Mouse (Mus musculus) gonadal fat pad, adult 2 months (tissue): ENCODE results near the gene Smim24. TPM values are rescaled to one million over a fixed set of nuclear protein-coding genes. Genes with fewer than 3 reads are reported as not detected.

ENCODE experiments used
- DNase-seq: peaks from one replicate; pipeline ENCODE4 v3.0.0-alpha.2; 2012; ENCODE audit warnings: low read depth
- polyA plus RNA-seq: library from polyadenylated mRNA; depleted of rRNA; stranded (reverse); fragments of >200 nt; gene quantifications from 2 replicates; pipeline ENCODE4 v1.2.3, GENCODE M21; 2012

Gene Smim24
- polyA plus RNA-seq, 1 experiment, result 28.6 TPM

- DNase-seq, result no peak
These were observed 27.0 kb upstream of the Smim24 start, which contains the start of gene 4930404N11Rik for GRCm38 (mm10) chr10:81365672-81366476. 4930404N11Rik (minus strand) TSS chr10:81365816.

DNA sequence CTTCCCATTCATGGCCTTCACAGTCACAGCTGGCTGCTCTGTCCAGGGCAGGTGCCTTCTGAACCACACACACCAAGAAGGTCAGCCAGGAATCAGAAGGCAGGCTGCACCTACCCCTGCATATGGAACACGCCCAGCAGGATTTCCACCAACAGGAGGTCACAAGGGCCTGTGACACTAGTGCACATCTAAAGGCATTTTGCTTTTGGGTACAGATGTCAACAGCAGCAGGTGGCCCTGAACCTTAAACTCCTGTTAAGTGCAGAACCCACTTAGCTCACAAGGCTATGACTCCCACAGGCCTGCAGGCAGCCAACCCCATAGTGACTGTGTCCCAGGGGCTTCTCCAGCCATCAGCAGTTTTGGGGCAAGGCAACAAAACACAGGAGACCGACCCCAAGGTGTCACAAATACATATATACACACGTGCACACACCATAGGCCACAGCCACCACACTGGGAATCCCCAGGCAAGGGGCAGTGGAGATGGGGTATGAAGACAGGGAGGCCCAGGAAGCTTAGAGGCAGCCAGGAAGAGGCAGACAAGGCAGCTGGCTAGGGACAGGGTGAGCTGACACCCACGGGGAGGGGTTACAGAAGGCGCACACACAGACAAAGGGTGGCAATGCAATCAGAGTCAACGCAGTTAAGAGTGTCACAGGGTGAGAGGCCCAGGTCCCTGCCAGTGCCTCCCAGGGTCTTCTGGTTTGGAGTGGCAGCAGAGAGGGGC is 26.2 kb upstream of the Smim24 start:
- no peak for DNase-seq

- no peak for DNase-seq
These were observed 25.7 kb upstream of the Smim24 start for GRCm38 (mm10) chr10:81367207-81367495.

- no peak for DNase-seq
These were observed 17.5 kb upstream of the Smim24 start for GRCm38 (mm10) chr10:81375322-81375721.

GRCm38 (mm10) chr10:81376561-81377361 is 16.1 kb upstream of the Smim24 start:
- DNase-seq, result no peak

DNA sequence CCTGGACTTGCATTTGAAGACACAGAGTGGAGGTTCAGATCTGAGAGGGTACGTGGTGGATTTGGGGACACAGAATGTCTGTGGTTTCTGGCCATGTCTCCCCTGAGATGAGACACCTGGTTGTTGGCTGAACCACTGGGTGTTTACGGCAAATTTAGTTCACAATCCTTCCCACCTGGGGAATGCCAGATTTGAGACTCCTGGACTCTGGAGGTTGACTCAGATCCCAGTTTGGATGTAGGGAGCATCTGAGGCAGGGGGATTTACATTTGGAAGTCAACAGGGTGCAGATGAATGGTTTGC is 15.5 kb upstream of the Smim24 start:
- no peak for DNase-seq

GRCm38 (mm10) chr10:81377793-81378552 is 14.9 kb upstream of the Smim24 start, which contains the start of gene Fzr1:
Fzr1 (minus strand) TSS chr10:81378516.
- no peak for DNase-seq

DNA sequence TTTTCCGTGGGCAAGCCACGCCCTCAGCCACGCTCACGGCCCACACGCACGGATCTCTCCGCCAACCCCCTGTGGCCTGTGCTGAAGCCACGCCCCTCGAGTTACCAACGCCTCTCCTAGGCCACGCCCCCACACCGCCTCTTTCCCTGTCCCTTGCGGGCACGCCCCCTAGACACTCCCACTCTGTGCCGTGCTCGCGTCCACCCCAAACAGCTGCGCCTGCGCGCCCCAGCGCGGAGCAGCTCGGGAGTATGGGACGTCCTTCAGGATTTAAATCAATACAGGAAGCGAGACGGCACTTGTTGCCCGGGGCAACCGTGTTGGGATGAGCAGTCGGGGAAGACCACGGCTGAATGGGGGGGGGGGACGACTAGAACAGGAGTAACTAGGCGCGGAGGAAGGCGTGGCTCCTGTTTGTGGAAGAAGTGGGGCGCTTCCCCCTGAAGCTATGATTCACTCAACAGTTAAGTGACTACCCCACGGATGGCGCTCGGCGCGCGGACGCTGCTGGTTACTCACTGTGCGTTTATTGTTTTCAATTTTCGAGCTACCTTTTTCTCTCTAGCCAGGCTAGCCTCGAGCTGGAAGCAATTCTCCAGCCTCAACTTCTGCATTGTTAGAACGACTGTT is 14.2 kb upstream of the Smim24 start:
- peak; percentile 91 for DNase-seq

DNA sequence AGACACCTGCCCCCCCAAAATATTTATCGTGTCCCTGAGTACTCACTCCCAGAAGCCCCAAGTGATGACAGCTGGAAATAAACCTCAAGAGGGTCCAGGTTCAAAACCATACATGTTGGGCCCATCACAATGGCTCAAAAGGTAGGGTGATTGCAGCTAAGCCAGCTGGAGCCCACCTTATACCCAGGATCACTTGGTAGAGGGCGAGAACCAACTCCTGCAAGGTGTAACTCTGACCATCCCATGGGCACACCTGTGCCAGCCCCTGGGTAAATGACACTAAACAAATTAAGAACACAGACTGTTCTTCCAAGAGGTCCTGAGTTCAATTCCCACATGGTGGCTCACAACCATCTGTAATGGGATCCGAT is 13.7 kb upstream of the Smim24 start:
- DNase-seq, result no peak

DNA sequence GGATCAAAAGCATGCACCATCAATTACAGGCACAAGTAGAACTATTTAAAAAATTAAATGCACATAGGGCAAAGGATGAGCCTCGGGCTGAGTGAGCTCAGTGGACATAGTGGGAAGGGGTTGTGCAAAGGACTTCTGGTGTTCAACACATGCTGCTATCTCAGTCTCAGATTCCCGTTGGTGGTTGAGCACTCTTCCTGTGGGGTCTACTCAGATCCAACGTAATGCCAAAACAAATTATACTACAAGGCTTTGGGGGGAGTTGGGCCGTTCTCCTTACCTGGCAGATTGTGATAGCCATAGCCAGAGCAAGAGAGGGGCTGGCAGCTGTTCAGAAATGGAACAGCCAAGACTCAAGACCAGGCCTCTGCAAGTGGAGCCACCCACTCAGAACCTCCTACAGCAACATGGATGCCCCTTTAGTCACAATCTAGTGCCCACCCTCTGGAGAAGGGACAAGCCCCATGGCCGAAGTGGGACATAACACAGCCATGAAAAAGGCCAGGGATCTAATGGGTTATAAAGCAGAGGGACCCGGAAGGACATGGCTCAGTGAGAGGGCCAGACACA is 13.0 kb upstream of the Smim24 start:
- no peak for DNase-seq

DNA sequence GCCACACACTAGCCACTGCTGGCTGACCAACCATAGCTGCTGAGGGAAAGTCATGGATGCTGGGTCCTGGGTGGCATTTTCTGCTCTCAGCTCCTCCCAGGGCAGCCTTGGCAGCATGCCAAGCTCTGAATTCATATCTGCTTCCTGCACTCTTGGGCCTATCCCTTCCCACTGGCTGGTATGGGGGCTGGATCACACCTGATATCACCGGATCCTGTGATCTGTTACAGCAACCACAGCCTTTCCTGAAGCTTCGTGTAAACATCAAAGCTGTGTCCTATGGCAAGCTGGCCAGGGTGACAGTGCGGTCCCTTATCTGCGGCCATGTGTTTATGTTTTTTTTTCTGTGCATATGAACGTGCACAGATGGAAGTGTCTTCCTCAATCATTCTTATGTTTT is 10.8 kb upstream of the Smim24 start:
- no peak for DNase-seq

- peak; percentile 86 for DNase-seq
These were observed 8.8 kb upstream of the Smim24 start, which contains the start of the genes Dohh and Gm48551 for GRCm38 (mm10) chr10:81383802-81384604. Dohh (plus strand) TSS chr10:81384428. Gm48551 (plus strand) TSS chr10:81384466.

GRCm38 (mm10) chr10:81384605-81384982 is 8.3 kb upstream of the Smim24 start:
- DNase-seq, result no peak

DNA sequence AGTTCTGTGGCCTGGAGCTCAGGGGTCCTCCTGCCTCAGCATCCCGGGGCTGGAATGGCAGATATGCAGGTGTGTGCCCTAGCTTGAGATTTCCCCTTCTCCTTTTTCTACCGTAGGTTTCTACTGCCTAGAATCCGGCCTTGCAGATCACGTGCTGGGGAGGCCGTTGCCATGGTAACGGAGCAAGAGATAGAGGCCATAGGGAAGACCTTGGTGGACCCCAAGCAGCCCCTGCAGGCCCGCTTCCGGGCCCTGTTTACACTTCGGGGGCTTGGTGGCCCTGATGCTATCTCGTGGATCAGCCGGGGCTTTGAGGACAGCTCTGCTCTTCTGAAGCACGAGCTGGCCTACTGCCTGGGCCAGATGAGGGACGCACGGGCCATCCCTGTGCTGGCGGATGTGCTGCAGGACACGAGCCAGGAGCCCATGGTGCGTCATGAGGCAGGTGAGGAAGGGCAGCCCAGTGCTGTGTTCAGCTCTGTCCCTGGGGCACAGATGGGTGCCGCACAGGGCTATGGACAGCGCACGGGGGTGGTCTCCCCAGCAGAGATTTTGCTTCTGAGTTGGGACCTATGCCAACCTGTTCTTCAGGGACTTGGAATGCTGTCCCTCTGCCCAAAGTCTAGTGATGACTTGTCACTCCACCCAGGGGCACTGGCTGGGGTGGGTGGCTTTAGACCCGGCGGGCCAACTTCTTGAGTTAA is 7.1 kb upstream of the Smim24 start:
- no peak for DNase-seq

GRCm38 (mm10) chr10:81387716-81388115 is 5.1 kb upstream of the Smim24 start:
- DNase-seq, result no peak

DNA sequence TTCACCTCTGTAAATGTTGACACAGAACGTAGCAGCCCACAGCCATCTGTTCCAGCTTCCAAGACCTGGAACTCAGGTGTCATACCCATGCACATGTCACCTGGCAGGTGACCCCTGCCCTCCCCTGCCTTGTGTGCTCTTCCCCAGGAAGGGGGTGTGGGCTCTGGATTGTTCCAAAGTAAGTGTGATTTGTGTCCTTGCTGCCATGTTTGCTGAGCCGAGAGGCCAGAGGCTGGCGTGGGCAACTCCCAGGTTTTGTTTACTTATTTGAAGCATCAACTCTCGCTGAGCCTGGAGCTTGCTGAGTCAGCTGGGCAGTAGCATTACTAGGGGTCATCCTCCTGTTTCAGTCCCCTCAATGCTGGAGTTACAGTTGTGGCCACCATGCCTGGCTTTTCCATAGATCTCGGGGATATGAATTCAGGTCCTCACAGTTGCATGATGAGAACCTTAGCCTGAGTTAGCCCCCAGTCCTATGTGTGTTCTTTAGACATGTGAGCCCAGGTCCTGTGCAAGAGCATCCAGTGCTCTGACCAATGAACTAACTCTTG is 4.3 kb upstream of the Smim24 start, which contains the start of gene Gm48552:
TSS of gene Gm48552 (plus strand) at position 501 of the 551 bp plus-strand sequence.
- no peak for DNase-seq

DNA sequence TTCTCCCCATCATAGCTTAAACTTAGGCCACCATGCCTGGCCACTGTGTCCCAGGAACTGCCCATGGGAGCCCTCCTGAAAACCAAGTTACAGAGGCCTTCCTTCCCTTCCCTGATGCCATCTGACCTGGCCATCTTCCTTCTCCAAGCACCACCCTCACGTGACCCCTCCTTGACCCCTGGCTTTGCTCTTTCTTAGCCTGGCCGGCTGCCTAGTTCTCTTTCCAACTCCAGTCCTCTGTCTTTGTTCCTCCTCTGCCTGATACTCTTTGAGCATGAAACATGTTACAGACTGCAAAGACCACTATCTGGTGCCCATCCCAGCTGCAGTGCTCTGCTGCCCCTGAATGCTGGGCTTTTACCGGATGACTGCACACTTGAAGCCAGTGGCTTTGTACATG is 3.5 kb upstream of the Smim24 start:
- no peak for DNase-seq

GRCm38 (mm10) chr10:81389801-81390677 is 2.8 kb upstream of the Smim24 start:
- DNase-seq, result no peak
